Mouse (Mus musculus): ENCODE data around the gene Dync1i2.

Dync1i2 gene

GRCm38 (mm10) chr2:71275734-71276133 is 64.2 kb downstream of the Dync1i2 start:
- no peak for DNase-seq

- DNase-seq: peak; percentile 81
Measured at GRCm38 (mm10) chr2:71278791-71279775, 67.6 kb downstream of the Dync1i2 start.

GRCm38 (mm10) chr2:71281981-71282380 is 70.5 kb downstream of the Dync1i2 start:
- no peak for DNase-seq

GRCm38 (mm10) chr2:71290107-71290775 is 78.7 kb downstream of the Dync1i2 start:
- DNase-seq: peak; percentile 40

GRCm38 (mm10) chr2:71291566-71291965 is 80.1 kb downstream of the Dync1i2 start:
- no peak for DNase-seq

- no peak for DNase-seq
Measured at GRCm38 (mm10) chr2:71293983-71294382, 82.5 kb downstream of the Dync1i2 start.

- DNase-seq: no peak
Measured at GRCm38 (mm10) chr2:71294489-71294888, 83.0 kb downstream of the Dync1i2 start.

GRCm38 (mm10) chr2:71295844-71296243 is 84.3 kb downstream of the Dync1i2 start:
- no peak for DNase-seq

GRCm38 (mm10) chr2:71297501-71297900 is 86.0 kb downstream of the Dync1i2 start:
- DNase-seq: peak; percentile 31

- DNase-seq: no peak
Measured at GRCm38 (mm10) chr2:71298729-71299128, 87.2 kb downstream of the Dync1i2 start.

- no peak for DNase-seq
Measured at GRCm38 (mm10) chr2:71302156-71302663, 90.7 kb downstream of the Dync1i2 start.

GRCm38 (mm10) chr2:71303221-71303620 is 91.7 kb downstream of the Dync1i2 start:
- no peak for DNase-seq

GRCm38 (mm10) chr2:71304821-71305220 is 93.3 kb downstream of the Dync1i2 start:
- DNase-seq: no peak

GRCm38 (mm10) chr2:71306357-71306756 is 94.9 kb downstream of the Dync1i2 start:
- no peak for DNase-seq

- DNase-seq: no peak
Measured at GRCm38 (mm10) chr2:71309726-71310125, 98.2 kb downstream of the Dync1i2 start.

- DNase-seq: no peak
Measured at GRCm38 (mm10) chr2:71312067-71312466, 100.6 kb downstream of the Dync1i2 start.
